Mouse (Mus musculus): Measurements from ENCODE around the gene Abcb1b.

- no peak for TF ChIP-seq CTCF (IDR thresholded peaks at IDR 0.05; ENCODE audit: borderline replicate concordance, extremely low read depth, insufficient read depth, insufficient read length)
- no peak for TF ChIP-seq POLR2A (IDR thresholded peaks at IDR 0.05; ENCODE audit: borderline replicate concordance, extremely low read depth, insufficient read depth, insufficient read length, poor library complexity, severe bottlenecking)
Measured at GRCm38 (mm10) chr5:8904539-8904938, 106.6 kb downstream of the Abcb1b start.

All from brain, embryonic 14.5 days (tissue).